In the genomic region with DNA sequence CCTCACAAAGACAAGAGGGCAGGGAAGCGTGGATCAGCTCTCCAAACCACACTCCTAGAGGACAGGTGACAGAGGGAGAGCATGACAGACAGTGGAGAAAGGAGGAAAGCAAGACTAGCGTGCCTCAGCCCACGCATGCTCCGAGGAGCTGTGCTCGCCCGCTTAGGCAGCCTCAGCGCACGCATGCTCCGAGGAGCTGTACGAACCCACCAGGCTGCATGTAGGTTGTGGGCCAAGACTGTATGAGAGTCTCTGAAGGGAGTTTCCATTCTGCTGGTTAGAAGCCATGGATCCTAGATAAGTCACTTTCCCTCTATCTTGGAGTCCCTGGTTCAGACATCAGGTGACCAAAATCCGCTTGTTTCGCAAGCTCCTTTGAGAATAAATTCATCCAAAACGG, we compare ENCODE assay signal across 8 mouse cellular contexts. TPM values are rescaled to one million over a fixed set of nuclear protein-coding genes. Genes with fewer than 3 reads are reported as not detected.
DNase-seq lines count a peak whose midpoint lies in the region; ATAC-seq and TF ChIP-seq lines count a peak whose summit lies in the region.

No protein-coding gene starts in this region.

- H3K9me3 ChIP-seq in lung, embryonic 16.5 days (ENCODE audit: control insufficient read depth, low read length) = no peaks in the 10 kb centered on the region
- peaks cover 6% of the 10 kb centered on the region; the same call in 1 of the 2 replicates for H3K9me3 ChIP-seq in forebrain, embryonic 10.5 days
- H3K9me3 ChIP-seq in intestine, embryonic 14.5 days (ENCODE audit: control insufficient read depth, low read length) = no peaks in the 10 kb centered on the region
- peaks cover 7% of the 10 kb centered on the region for H3K9me3 ChIP-seq in midbrain, embryonic 10.5 days (replicated peaks)

- DNase-seq in lung, postnatal 10 days = no peak
- DNase-seq in forebrain, embryonic 10.5 days (ENCODE audit: extremely low spot score, low spot score) = peak; percentile 45
- DNase-seq in intestine, embryonic 14.5 days (ENCODE audit: low spot score) = peak; percentile 54
- peak; percentile 78 for DNase-seq in midbrain, embryonic 10.5 days (ENCODE audit: low spot score)
- no peak for DNase-seq in natural killer cell, adult 2 months (ENCODE audit: low spot score in 2 of 2)
- no peak for DNase-seq in kidney, adult 18-20 months

- 40% methylated on average over 13 of the region's 13 CpGs for WGBS in lung, embryonic 16.5 days
- 4% methylated on average over 13 of the region's 13 CpGs for WGBS in forebrain, embryonic 10.5 days
- WGBS in intestine, embryonic 14.5 days = 38% methylated on average over 13 of the region's 13 CpGs
- whole genome bisulfite sequencing in midbrain, embryonic 10.5 days = 3% methylated on average over 13 of the region's 13 CpGs

- ATAC-seq in lung, embryonic 16.5 days (ENCODE audit: low read depth) = no peak
- ATAC-seq in intestine, embryonic 14.5 days (replicated peaks; ENCODE audit: low FRiP score, low TSS enrichment, low read depth) = peak; percentile 63; the same call in 1 of the 2 replicates

- TF ChIP-seq CTCF in testis, adult 2 months (IDR thresholded peaks at IDR 0.05; ENCODE audit: control insufficient read depth, insufficient read depth, insufficient replicate concordance, low read depth, low read length) = no peak

- peaks cover 10% of the 10 kb centered on the region; the same call in 1 of the 2 replicates for H3K27me3 ChIP-seq in lung, embryonic 16.5 days (ENCODE audit: control insufficient read depth, insufficient read depth, low read depth, low read length)
- peaks cover 45% of the 10 kb centered on the region for H3K27me3 ChIP-seq in forebrain, embryonic 10.5 days (ENCODE audit: poor library complexity, severe bottlenecking)
- peaks cover 6% of the 10 kb centered on the region for H3K27me3 ChIP-seq in intestine, embryonic 14.5 days (replicated peaks; ENCODE audit: control insufficient read depth, insufficient read depth, low read length)
- peaks cover 13% of the 10 kb centered on the region for H3K27me3 ChIP-seq in midbrain, embryonic 10.5 days (ENCODE audit: low read depth, poor library complexity, severe bottlenecking)
- no peaks in the 10 kb centered on the region for H3K27me3 ChIP-seq in testis, adult 2 months (ENCODE audit: control insufficient read depth, insufficient read depth, low read length)

- peak; percentile 47; the same call in 1 of the 2 replicates for TF ChIP-seq POLR2A in testis, adult 2 months (IDR thresholded peaks at IDR 0.05; ENCODE audit: control insufficient read depth, low read depth, low read length)

- no peak overlapping the region for H3K4me3 ChIP-seq in lung, embryonic 16.5 days (ENCODE audit: low read length)
- H3K4me3 ChIP-seq in forebrain, embryonic 10.5 days = peak overlapping the region; percentile 43
- H3K4me3 ChIP-seq in intestine, embryonic 14.5 days (ENCODE audit: low read depth, low read length) = no peak overlapping the region
- peak overlapping the region; percentile 41 for H3K4me3 ChIP-seq in midbrain, embryonic 10.5 days
- H3K4me3 ChIP-seq in testis, adult 2 months (ENCODE audit: control insufficient read depth, low read depth, low read length) = no peak overlapping the region

- no peak overlapping the region for H3K9ac ChIP-seq in lung, embryonic 16.5 days (ENCODE audit: low read length)
- H3K9ac ChIP-seq in intestine, embryonic 14.5 days (ENCODE audit: low read length) = no peak overlapping the region

- no peak overlapping the region for H3K27ac ChIP-seq in lung, embryonic 16.5 days (ENCODE audit: low read length)
- peak overlapping the region; percentile 83 for H3K27ac ChIP-seq in forebrain, embryonic 10.5 days
- H3K27ac ChIP-seq in intestine, embryonic 14.5 days (ENCODE audit: low read depth) = no peak overlapping the region
- peak overlapping the region; percentile 94 for H3K27ac ChIP-seq in midbrain, embryonic 10.5 days (replicated peaks)
- peak overlapping the region; percentile 8; the same call in 1 of the 2 replicates for H3K27ac ChIP-seq in testis, adult 2 months (ENCODE audit: control insufficient read depth, insufficient read depth, low read depth, low read length)

- no peaks in the 10 kb centered on the region for H3K4me1 ChIP-seq in lung, embryonic 16.5 days (replicated peaks; ENCODE audit: control insufficient read depth, insufficient read depth, low read length)
- peaks cover 43% of the 10 kb centered on the region for H3K4me1 ChIP-seq in forebrain, embryonic 10.5 days
- no peaks in the 10 kb centered on the region for H3K4me1 ChIP-seq in intestine, embryonic 14.5 days (replicated peaks; ENCODE audit: control insufficient read depth, insufficient read depth, low read length)
- H3K4me1 ChIP-seq in midbrain, embryonic 10.5 days = peaks cover 56% of the 10 kb centered on the region
- H3K4me1 ChIP-seq in testis, adult 2 months (ENCODE audit: control insufficient read depth, insufficient read depth, low read length) = no peaks in the 10 kb centered on the region; the same call in 1 of the 2 replicates

- peak overlapping the region; percentile 33; the same call in 1 of the 2 replicates for H3K4me2 ChIP-seq in lung, embryonic 16.5 days (ENCODE audit: low read depth, low read length)
- H3K4me2 ChIP-seq in intestine, embryonic 14.5 days (ENCODE audit: low read length) = peak overlapping the region; percentile 36

- H3K36me3 ChIP-seq in lung, embryonic 16.5 days (ENCODE audit: control insufficient read depth, insufficient read depth, low read length) = no peaks in the 10 kb centered on the region
- no peaks in the 10 kb centered on the region for H3K36me3 ChIP-seq in forebrain, embryonic 10.5 days (replicated peaks)
- H3K36me3 ChIP-seq in intestine, embryonic 14.5 days (ENCODE audit: control insufficient read depth, insufficient read depth, low read length) = no peaks in the 10 kb centered on the region
- H3K36me3 ChIP-seq in midbrain, embryonic 10.5 days = 0 out of 2 replicates have a peak, but pooled peaks cover 1% of the 10 kb centered on the region
- H3K36me3 ChIP-seq in testis, adult 2 months (ENCODE audit: control insufficient read depth, insufficient read depth, low read length) = no peaks in the 10 kb centered on the region

RNA-seq across cellular contexts. Expression of gene Mtcl1, which starts 29.8 kb away (rescaled TPM):
- 8.9 and 9.5 TPM in 2 replicates for polyA plus RNA-seq in lung, embryonic 16.5 days (2015; fragmentation: Nextera tagmentation; extraction: Ambion mirVana)
- polyA plus RNA-seq in forebrain, embryonic 10.5 days (2016; fragmentation: Nextera tagmentation; extraction: Ambion mirVana) = 25.5 and 28.4 TPM in 2 replicates
- polyA plus RNA-seq in intestine, embryonic 14.5 days (2014; fragmentation: Nextera tagmentation; extraction: Ambion mirVana) = 11.7 and 14.6 TPM in 2 replicates
- polyA plus RNA-seq in midbrain, embryonic 10.5 days (2016; fragmentation: Nextera tagmentation; extraction: Ambion mirVana) = 45.9 and 65.2 TPM in 2 replicates
- 5.6 and 6.8 TPM in 2 replicates for polyA plus RNA-seq in testis, adult 2 months (2012; rRNA removed)

RNA-seq across cellular contexts. Expression of gene Rab12, which starts 40.2 kb away (rescaled TPM):
- 20.0 and 27.8 TPM in 2 replicates for polyA plus RNA-seq in lung, embryonic 16.5 days (2015; fragmentation: Nextera tagmentation; extraction: Ambion mirVana)
- 24.8 and 26.4 TPM in 2 replicates for polyA plus RNA-seq in forebrain, embryonic 10.5 days (2016; fragmentation: Nextera tagmentation; extraction: Ambion mirVana)
- 41.4 and 44.6 TPM in 2 replicates for polyA plus RNA-seq in intestine, embryonic 14.5 days (2014; fragmentation: Nextera tagmentation; extraction: Ambion mirVana)
- 24.6 and 31.4 TPM in 2 replicates for polyA plus RNA-seq in midbrain, embryonic 10.5 days (2016; fragmentation: Nextera tagmentation; extraction: Ambion mirVana)
- polyA plus RNA-seq in testis, adult 2 months (2012; rRNA removed) = 10.0 and 11.3 TPM in 2 replicates

Comparison
In these comparisons a context has a peak if more than half of its experiments do, and no peak if none do; other contexts are left out.
1. H3K27ac ChIP-seq: peak in forebrain, embryonic 10.5 days (single experiment), midbrain, embryonic 10.5 days (single experiment) and testis, adult 2 months (single experiment); none in lung, embryonic 16.5 days (single experiment) and intestine, embryonic 14.5 days (single experiment).
2. H3K4me3 ChIP-seq: peak in forebrain, embryonic 10.5 days (single experiment) and midbrain, embryonic 10.5 days (single experiment); none in lung, embryonic 16.5 days (single experiment), intestine, embryonic 14.5 days (single experiment) and testis, adult 2 months (single experiment).
3. DNase-seq: peak in forebrain, embryonic 10.5 days (single experiment), intestine, embryonic 14.5 days (single experiment) and midbrain, embryonic 10.5 days (single experiment); none in lung, postnatal 10 days (single experiment), natural killer cell, adult 2 months (0 of 2) and kidney, adult 18-20 months (single experiment).